Mouse (Mus musculus) ES-E14 (cell line): ENCODE results near the gene Mapk8ip2. TPM values are rescaled to one million over a fixed set of nuclear protein-coding genes. Genes with fewer than 3 reads are reported as not detected.

ENCODE experiments used
- DNase-seq: peaks from one replicate; pipeline ENCODE4 v3.0.0-alpha.2; 2013; ENCODE audit warnings: low read depth, low spot score
- H3K27ac ChIP-seq: 2 replicates; pipeline ENCODE4 v1.5.1; 2012; ENCODE audit warnings: low read depth, mild to moderate bottlenecking, low read length, moderate library complexity, mixed read lengths; ENCODE audit not compliant: poor library complexity, insufficient read depth, severe bottlenecking
- H3K36me3 ChIP-seq: 2 replicates; pipeline ENCODE4 v1.6.1; 2012; ENCODE audit warnings: mild to moderate bottlenecking, low read length, moderate library complexity, mixed read lengths; ENCODE audit not compliant: control insufficient read depth, poor library complexity, insufficient read depth, severe bottlenecking
- H3K4me1 ChIP-seq, 2 experiments: fragments of 150-350 bp in 1 of 2; sonication (generic) in 1 of 2; 2 replicates each; pipeline ENCODE4 v1.6.1; 2012; ENCODE audit warnings: low read length in 2 of 2, mild to moderate bottlenecking in 1 of 2, mixed read lengths in 1 of 2; ENCODE audit not compliant: control insufficient read depth in 2 of 2, insufficient read depth in 2 of 2, poor library complexity in 1 of 2
- H3K4me3 ChIP-seq, 2 experiments: fragments of 150-350 bp in 1 of 2; sonication (generic) in 1 of 2; 2 replicates each; pipeline ENCODE4 v1.5.1; 2012; ENCODE audit warnings: low read length in 2 of 2, low read depth in 1 of 2, mild to moderate bottlenecking in 1 of 2, mixed read lengths in 1 of 2; ENCODE audit not compliant: insufficient read depth in 1 of 2, poor library complexity in 1 of 2, severe bottlenecking in 1 of 2
- H3K9ac ChIP-seq: 2 replicates; pipeline ENCODE4 v1.6.1; 2012; ENCODE audit warnings: low read depth, mild to moderate bottlenecking, low read length, mixed read lengths; ENCODE audit not compliant: poor library complexity, insufficient read depth, severe bottlenecking
- H3K9me3 ChIP-seq: fragments of 150-350 bp; sonication (generic); 2 replicates; pipeline ENCODE4 v1.6.1; 2012; ENCODE audit warnings: low read depth, mild to moderate bottlenecking, low read length; ENCODE audit not compliant: control insufficient read depth, insufficient read depth
- CHD2 ChIP-seq: IDR thresholded peaks from 2 replicates; pipeline ENCODE4 v1.6.1; 2014; ENCODE audit warnings: mild to moderate bottlenecking, low read depth, low read length, inconsistent platforms
- HCFC1 ChIP-seq: IDR thresholded peaks from 2 replicates; pipeline ENCODE4 v1.6.1; 2012; ENCODE audit warnings: low read length, inconsistent platforms, borderline replicate concordance; ENCODE audit not compliant: insufficient read depth
- MAFK ChIP-seq: IDR thresholded peaks from 2 replicates; pipeline ENCODE4 v1.6.1; 2014; ENCODE audit warnings: mild to moderate bottlenecking, low read depth, low read length, inconsistent platforms; ENCODE audit not compliant: insufficient read depth
- ZC3H11A ChIP-seq: IDR thresholded peaks from 2 replicates; pipeline ENCODE4 v1.6.1; 2012; ENCODE audit warnings: low read depth, mild to moderate bottlenecking, inconsistent platforms, low read length, borderline replicate concordance
- ZNF384 ChIP-seq: IDR thresholded peaks from 2 replicates; pipeline ENCODE4 v1.6.1; 2012; ENCODE audit warnings: low read depth, low read length, inconsistent platforms
- in situ Hi-C, 2 experiments: fragments of 600-800 bp; cut with MboI; formaldehyde crosslinking; loops; one replicate each; pipeline ENCODE4 v1.15.1; 2025; ENCODE audit warnings: low sequenced_read_pairs in 2 of 2, inconsistent platforms in 1 of 2; ENCODE audit not compliant: unreplicated experiment in 2 of 2
- total RNA-seq: library from RNA; depleted of rRNA; stranded (reverse); fragments of 300-350 nt; gene quantifications from 2 replicates; pipeline ENCODE4 v1.2.3, GENCODE M21; 2012

Gene Mapk8ip2
- total RNA-seq, 1 experiment = 4.6 TPM

GRCm38 (mm10) chr15:89462176-89462575 is 8.5 kb downstream of the Mapk8ip2 start:
- peaks cover 0 to 14% of the 10 kb centered on the region in 2 experiments; a peak in 1 of 4 replicates for H3K4me1 ChIP-seq
- no peak for TF ChIP-seq ZC3H11A
- no peak for TF ChIP-seq ZNF384
- TF ChIP-seq MAFK = no peak
- no peak for TF ChIP-seq HCFC1
- TF ChIP-seq CHD2 = no peak
- no peak overlapping the region for H3K9ac ChIP-seq
- no peak overlapping the region for H3K4me3 ChIP-seq
- DNase-seq = no peak
- H3K36me3 ChIP-seq = peaks cover 6% of the 10 kb centered on the region; the same call in 1 of the 2 replicates
- no peaks in the 10 kb centered on the region for H3K9me3 ChIP-seq
- H3K27ac ChIP-seq = no peak overlapping the region
- in situ Hi-C loops = no loop called here

- no peak overlapping the region for H3K9ac ChIP-seq
- no peak overlapping the region for H3K27ac ChIP-seq
- in situ Hi-C loops = no loop called here
- DNase-seq = no peak
- H3K4me1 ChIP-seq = peaks cover 2 to 9% of the 10 kb centered on the region in 2 experiments; a peak in 2 of 4 replicates
- no peaks in the 10 kb centered on the region for H3K9me3 ChIP-seq
- TF ChIP-seq ZNF384 = no peak
- TF ChIP-seq HCFC1 = no peak
- no peak for TF ChIP-seq MAFK
- no peak for TF ChIP-seq ZC3H11A
- TF ChIP-seq CHD2 = no peak
- H3K36me3 ChIP-seq = peaks cover 6% of the 10 kb centered on the region; the same call in 1 of the 2 replicates
- H3K4me3 ChIP-seq = no peak overlapping the region
These were observed 9.9 kb downstream of the Mapk8ip2 start for GRCm38 (mm10) chr15:89463334-89464235.

GRCm38 (mm10) chr15:89465052-89465451 is 11.3 kb downstream of the Mapk8ip2 start:
- TF ChIP-seq MAFK = no peak
- peak; percentile 82; the same call in 1 of the 2 replicates for TF ChIP-seq ZNF384
- no peaks in the 10 kb centered on the region for H3K9me3 ChIP-seq
- H3K36me3 ChIP-seq = no peaks in the 10 kb centered on the region
- H3K9ac ChIP-seq = no peak overlapping the region
- in situ Hi-C loops = no loop called here
- peaks cover 6 to 9% of the 10 kb centered on the region in 2 experiments; a peak in 2 of 4 replicates for H3K4me1 ChIP-seq
- H3K27ac ChIP-seq = no peak overlapping the region
- DNase-seq = no peak
- no peak overlapping the region for H3K4me3 ChIP-seq

- in situ Hi-C loops = no loop called here
- Histone ChIP-seq H3K27ac (no peak overlapping the region), H3K4me3 (no peak overlapping the region), H3K36me3 (peaks cover 3% of the 10 kb centered on the region; the same call in 1 of the 2 replicates), H3K9me3 (no peaks in the 10 kb centered on the region), H3K4me1 (peaks cover 6 to 15% of the 10 kb centered on the region in 2 experiments; a peak in 3 of 4 replicates), H3K9ac (no peak overlapping the region)
- no peak for TF ChIP-seq MAFK
- no peak for TF ChIP-seq CHD2
- TF ChIP-seq ZNF384 = no peak
- TF ChIP-seq HCFC1 = no peak
- TF ChIP-seq ZC3H11A = no peak
- DNase-seq = no peak
These were observed 14.9 kb downstream of the Mapk8ip2 start for GRCm38 (mm10) chr15:89468577-89468976.
